ENCODE assay signal across 13 mouse cellular contexts in genomic region chr11:102117386-102117785, GRCm38 (mm10). TPM values are rescaled to one million over a fixed set of nuclear protein-coding genes. Genes with fewer than 3 reads are reported as not detected.
"Had no signal": no experiment of that assay in that cellular context is flagged by ENCODE, and none has a peak within 500 bp of the region (broad histone marks: within the 10 kb centered on the region; RNA-seq: fewer than 3 reads in every experiment).

No protein-coding gene starts in this region.

- H3K4me3 ChIP-seq: kidney, embryonic 15.5 days; limb, embryonic 13.5 days; midbrain, embryonic 13.5 days; myocyte; neural tube, embryonic 15.5 days had no signal

- H3K36me3 ChIP-seq: kidney, embryonic 15.5 days; limb, embryonic 13.5 days; midbrain, embryonic 13.5 days; neural tube, embryonic 15.5 days had no signal

- H3K27ac ChIP-seq: kidney, embryonic 15.5 days; limb, embryonic 13.5 days; midbrain, embryonic 13.5 days; neural tube, embryonic 15.5 days had no signal

- ATAC-seq: midbrain, embryonic 13.5 days had no signal

- DNase-seq: kidney, adult 2 months; kidney, postnatal 25 days; left cerebral cortex, postnatal 4 days; lung, adult 18-20 months; thymus, postnatal 36 days had no signal

- H3K4me2 ChIP-seq: kidney, embryonic 15.5 days; limb, embryonic 13.5 days; midbrain, embryonic 13.5 days; neural tube, embryonic 15.5 days had no signal

- H3K9ac ChIP-seq: kidney, embryonic 15.5 days; limb, embryonic 13.5 days; midbrain, embryonic 13.5 days; neural tube, embryonic 15.5 days had no signal

- H3K9me3 ChIP-seq: kidney, embryonic 15.5 days; midbrain, embryonic 13.5 days; neural tube, embryonic 15.5 days had no signal

- H3K27me3 ChIP-seq: midbrain, embryonic 13.5 days had no signal

- H3K4me1 ChIP-seq: kidney, embryonic 15.5 days; limb, embryonic 13.5 days; neural tube, embryonic 15.5 days had no signal

RNA-seq across cellular contexts. Expression of gene Pyy, which starts 9.8 kb away (rescaled TPM):
- polyA plus RNA-seq: kidney, adult 2 months; kidney, embryonic 15.5 days; limb, embryonic 13.5 days; lung, embryonic 16.5 days; midbrain, embryonic 13.5 days; myocyte; neural tube, embryonic 11.5 days had no signal

RNA-seq across cellular contexts. Expression of gene Ppy, which starts 16.3 kb away (rescaled TPM):
- polyA plus RNA-seq: kidney, adult 2 months; kidney, embryonic 15.5 days; limb, embryonic 13.5 days; lung, embryonic 16.5 days; midbrain, embryonic 13.5 days; myocyte; neural tube, embryonic 11.5 days; stomach, embryonic 14.5 days had no signal

RNA-seq across cellular contexts. Expression of gene Nags, which starts 27.9 kb away (rescaled TPM):
- polyA plus RNA-seq: limb, embryonic 13.5 days; myocyte; neural tube, embryonic 11.5 days; neural tube, embryonic 15.5 days; stomach, embryonic 14.5 days had no signal
